In genomic region chr11:55469923-55470691, GRCm38 (mm10) we compare ENCODE assay signal across 8 mouse cellular contexts. TPM values are rescaled to one million over a fixed set of nuclear protein-coding genes. Genes with fewer than 3 reads are reported as not detected.
DNase-seq lines count a peak whose midpoint lies in the region; ATAC-seq and TF ChIP-seq lines count a peak whose summit lies in the region.

No protein-coding gene starts in this region.

- ATAC-seq in hindbrain, embryonic 16.5 days, result peak; percentile 30
- ATAC-seq in liver, embryonic 13.5 days (ENCODE audit: low read depth), result no peak

- H3K9me3 ChIP-seq in hindbrain, embryonic 16.5 days (ENCODE audit: control insufficient read depth, low read length), result no peaks in the 10 kb centered on the region
- no peaks in the 10 kb centered on the region for H3K9me3 ChIP-seq in liver, embryonic 13.5 days (replicated peaks)

- peak overlapping the region; percentile 93 for H3K27ac ChIP-seq in layer of hippocampus, adult 2 months
- H3K27ac ChIP-seq in hindbrain, embryonic 16.5 days (ENCODE audit: low read depth, low read length), result peak overlapping the region; percentile 95
- peak overlapping the region; percentile 86 for H3K27ac ChIP-seq in liver, embryonic 13.5 days

- peaks cover 19% of the 10 kb centered on the region for H3K4me1 ChIP-seq in hindbrain, embryonic 16.5 days (ENCODE audit: control insufficient read depth, insufficient read depth, low read depth, low read length)
- peaks cover 61% of the 10 kb centered on the region for H3K4me1 ChIP-seq in liver, embryonic 13.5 days (replicated peaks)

- peak overlapping the region; percentile 79 for H3K4me2 ChIP-seq in hindbrain, embryonic 16.5 days (ENCODE audit: low read length)
- peak overlapping the region; percentile 80 for H3K4me2 ChIP-seq in liver, embryonic 13.5 days

- H3K36me3 ChIP-seq in hindbrain, embryonic 16.5 days (ENCODE audit: control insufficient read depth, insufficient read depth, low read length), result no peaks in the 10 kb centered on the region
- H3K36me3 ChIP-seq in liver, embryonic 13.5 days, result peaks cover 28% of the 10 kb centered on the region

- DNase-seq in layer of hippocampus, adult 2 months (ENCODE audit: low spot score in 2 of 2), result peak; percentile 18 to 19
- DNase-seq in layer of hippocampus, postnatal 10 days (ENCODE audit: low spot score in 2 of 2), result no peak
- peak; percentile 51 for DNase-seq in ES-CJ7 (ENCODE audit: low read depth, low spot score)
- peak; percentile 50 for DNase-seq in embryo, embryonic 11 days
- DNase-seq in liver, embryonic 13.5 days, result peak; percentile 9
- peak; percentile 11 to 21 for DNase-seq in spleen, postnatal 36 days (ENCODE audit: low spot score in 2 of 2)
- DNase-seq in cerebellum, adult 11-12 months, result no peak

- WGBS in hindbrain, embryonic 16.5 days, result under 1% methylated on average over 45 of the region's 46 CpGs
- WGBS in liver, embryonic 13.5 days (ENCODE audit: insufficient replicate concordance), result under 1% methylated on average over 46 of the region's 46 CpGs

- peak overlapping the region; percentile 97 for H3K9ac ChIP-seq in hindbrain, embryonic 16.5 days (ENCODE audit: low read depth, low read length)
- H3K9ac ChIP-seq in liver, embryonic 13.5 days, result peak overlapping the region; percentile 96

- H3K4me3 ChIP-seq in layer of hippocampus, adult 2 months, result peak overlapping the region; percentile 85
- H3K4me3 ChIP-seq in hindbrain, embryonic 16.5 days (ENCODE audit: low read length), result peak overlapping the region; percentile 97
- H3K4me3 ChIP-seq in liver, embryonic 13.5 days (replicated peaks), result peak overlapping the region; percentile 96

- TF ChIP-seq CTCF in layer of hippocampus, adult 2 months (conservative IDR thresholded peaks at IDR 0.05), result no peak

- no peaks in the 10 kb centered on the region for H3K27me3 ChIP-seq in hindbrain, embryonic 16.5 days (replicated peaks; ENCODE audit: control insufficient read depth, insufficient read depth, low read length)
- no peaks in the 10 kb centered on the region for H3K27me3 ChIP-seq in liver, embryonic 13.5 days

RNA-seq across cellular contexts. Expression of gene G3bp1, which starts 0.6 kb away (rescaled TPM):
- total RNA-seq in layer of hippocampus, adult 2 months (2021), result 10 to 100 TPM; 36.4 TPM
- 10 to 100 TPM; 43.8 to 44.0 TPM for total RNA-seq in layer of hippocampus, postnatal 10 days (2021)
- 86.6 and 101 TPM in 2 replicates for polyA plus RNA-seq in hindbrain, embryonic 16.5 days (2015; fragmentation: Nextera tagmentation; extraction: Ambion mirVana)
- 96.5 and 114 TPM in 2 replicates for polyA plus RNA-seq in liver, embryonic 13.5 days (2015; fragmentation: Nextera tagmentation; extraction: Ambion mirVana)

RNA-seq across cellular contexts. Expression of gene Atox1, which starts 9.1 kb away (rescaled TPM):
- total RNA-seq in layer of hippocampus, adult 2 months (2021), result 10 to 100 TPM; 88.4 to 92.4 TPM
- total RNA-seq in layer of hippocampus, postnatal 10 days (2021), result 100 to 1,000 TPM; 139 to 143 TPM
- 251 and 264 TPM in 2 replicates for polyA plus RNA-seq in hindbrain, embryonic 16.5 days (2015; fragmentation: Nextera tagmentation; extraction: Ambion mirVana)
- 184 and 205 TPM in 2 replicates for polyA plus RNA-seq in liver, embryonic 13.5 days (2015; fragmentation: Nextera tagmentation; extraction: Ambion mirVana)

RNA-seq across cellular contexts. Expression of gene Sparc, which starts 47.1 kb away (rescaled TPM):
- 100 to 1,000 TPM; 274 to 288 TPM for total RNA-seq in layer of hippocampus, adult 2 months (2021)
- total RNA-seq in layer of hippocampus, postnatal 10 days (2021), result 100 to 1,000 TPM; 378 to 402 TPM
- polyA plus RNA-seq in hindbrain, embryonic 16.5 days (2015; fragmentation: Nextera tagmentation; extraction: Ambion mirVana), result 616 and 724 TPM in 2 replicates
- 150 and 155 TPM in 2 replicates for polyA plus RNA-seq in liver, embryonic 13.5 days (2015; fragmentation: Nextera tagmentation; extraction: Ambion mirVana)

Comparison
In these comparisons a context has a peak if more than half of its experiments do, and no peak if none do; other contexts are left out.
1. DNase-seq: peak in layer of hippocampus, adult 2 months (2 of 2), ES-CJ7 (single experiment), embryo, embryonic 11 days (single experiment), liver, embryonic 13.5 days (single experiment) and spleen, postnatal 36 days (2 of 2); none in layer of hippocampus, postnatal 10 days (0 of 2) and cerebellum, adult 11-12 months (single experiment).
2. Peak in every context shown above with its lines, with median percentiles within 50 percentile points of each other: H3K27ac ChIP-seq and H3K4me3 ChIP-seq.